Mouse (Mus musculus): ENCODE measurements around the gene Slc26a3. TPM values are rescaled to one million over a fixed set of nuclear protein-coding genes. Genes with fewer than 3 reads are reported as not detected.

The Slc26a3 gene
- total RNA-seq, 2 experiments from 2014 or later = 0.16 to 0.20 TPM

DNA sequence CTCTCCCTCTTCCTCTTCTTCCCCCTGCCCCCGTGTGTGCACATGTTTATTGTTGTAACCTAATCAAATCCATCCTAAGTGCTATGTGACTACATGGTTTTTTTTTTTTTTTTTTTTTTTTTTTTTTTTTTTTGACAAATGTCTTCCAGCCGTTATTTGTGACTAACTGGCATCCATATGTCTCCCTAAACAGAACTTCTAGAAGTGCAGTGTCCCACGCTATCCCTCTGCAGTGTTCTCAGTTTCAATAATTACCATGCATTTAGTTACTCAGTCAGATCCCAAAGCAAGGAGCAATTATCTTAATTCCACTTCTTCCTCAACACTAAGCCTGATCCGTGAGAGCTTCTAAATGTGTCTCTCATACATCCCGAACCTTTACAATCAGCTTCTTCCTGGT is 120.5 kb downstream of the Slc26a3 start:
- no peak for DNase-seq (ENCODE audit: extremely low spot score in 1 of 2, low spot score in 1 of 2)

DNA sequence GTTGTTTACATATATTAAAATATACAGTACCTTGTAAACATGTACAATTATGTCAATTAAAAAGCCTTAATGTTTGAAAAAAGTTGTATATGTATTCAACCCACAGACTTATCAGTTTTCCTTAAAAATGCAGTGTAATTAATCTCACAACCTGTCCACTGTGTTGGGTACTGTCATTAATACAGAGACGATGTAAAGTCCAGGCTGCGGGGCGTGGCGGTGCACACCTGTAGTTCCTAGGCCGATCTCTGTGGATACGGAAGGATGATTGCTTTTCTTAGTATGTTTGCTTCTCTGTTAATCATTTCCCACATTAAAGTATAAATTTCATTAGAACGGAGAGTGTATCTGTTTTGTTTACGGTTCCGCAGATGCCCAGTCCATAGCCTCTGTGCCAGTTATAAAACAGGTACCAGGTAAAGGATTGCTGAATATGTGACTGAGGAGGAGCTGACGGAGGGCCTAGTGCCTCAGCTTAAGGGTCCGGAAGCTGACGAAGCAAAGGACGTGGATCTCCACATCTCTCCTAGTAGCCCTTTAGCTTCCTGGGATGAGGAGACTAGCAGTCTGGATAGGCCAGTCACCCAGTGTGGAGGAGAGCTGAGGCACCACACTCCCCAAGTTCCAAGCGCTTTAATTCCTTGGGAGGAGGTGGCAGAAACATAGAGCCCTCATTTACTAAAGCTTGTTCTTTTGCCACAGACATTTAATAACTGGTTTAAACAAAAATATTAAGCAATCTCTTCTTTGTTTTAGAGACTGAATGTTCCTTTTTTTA is 122.2 kb downstream of the Slc26a3 start:
- DNase-seq (ENCODE audit: extremely low spot score in 1 of 2, low spot score in 1 of 2) = no peak

DNA sequence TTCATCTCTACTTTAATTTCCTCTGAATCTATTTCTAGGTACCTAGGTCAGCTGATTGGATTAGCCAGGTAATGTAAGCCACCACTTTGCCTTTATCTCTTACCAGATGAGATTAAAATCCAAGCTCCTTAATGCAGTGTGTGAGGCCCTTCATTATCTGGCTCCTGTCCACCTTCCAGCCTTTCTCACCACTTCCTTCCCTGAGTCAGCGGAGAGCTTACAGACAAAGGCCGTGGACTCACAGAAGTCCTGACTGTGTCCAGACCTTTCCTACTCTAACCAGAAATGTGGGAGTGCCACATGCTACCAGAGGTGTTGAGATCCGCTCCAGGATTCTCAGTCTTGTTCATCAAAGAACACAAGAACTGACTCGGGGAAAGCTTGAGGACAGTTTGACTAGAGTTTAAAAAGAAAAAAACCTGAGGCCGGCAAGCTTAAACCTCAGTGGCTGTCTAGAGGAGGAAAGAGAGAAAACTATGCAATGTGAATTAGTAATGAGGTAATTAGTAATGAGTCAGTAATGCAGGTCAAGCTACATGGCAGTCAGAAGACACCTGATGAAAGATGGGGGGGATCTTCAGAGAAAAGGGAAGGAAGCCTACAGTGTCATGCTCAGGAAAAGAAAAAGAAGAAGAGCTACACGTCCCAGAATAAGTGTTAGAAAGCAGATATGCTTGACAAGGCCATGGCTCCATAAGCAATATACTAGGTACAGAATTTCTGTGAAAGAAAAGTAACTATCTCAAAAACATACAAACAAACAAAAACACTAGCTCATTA is 123.2 kb downstream of the Slc26a3 start:
- no peak for DNase-seq (ENCODE audit: extremely low spot score in 1 of 2, low spot score in 1 of 2)

DNA sequence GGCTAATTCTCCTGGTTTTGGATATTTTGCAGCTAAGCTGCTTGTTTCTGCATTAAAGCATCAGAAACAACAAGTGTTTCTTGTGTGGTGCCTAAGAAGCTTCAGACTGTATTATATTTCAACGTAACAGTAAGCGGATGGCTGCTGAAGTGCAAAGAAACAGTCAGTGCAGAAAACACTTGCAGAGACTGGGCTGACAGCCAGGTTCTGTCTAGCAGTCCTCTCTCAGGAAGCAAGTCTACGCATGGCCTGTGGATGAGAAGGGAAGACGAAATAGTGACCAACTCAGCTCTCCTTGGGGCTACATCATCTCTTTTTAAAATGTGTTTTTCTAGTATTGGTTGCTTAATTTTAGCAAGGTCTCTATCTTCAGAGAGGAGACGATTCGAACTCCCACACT is 129.4 kb downstream of the Slc26a3 start:
- DNase-seq (ENCODE audit: extremely low spot score in 1 of 2, low spot score in 1 of 2) = no peak

DNA sequence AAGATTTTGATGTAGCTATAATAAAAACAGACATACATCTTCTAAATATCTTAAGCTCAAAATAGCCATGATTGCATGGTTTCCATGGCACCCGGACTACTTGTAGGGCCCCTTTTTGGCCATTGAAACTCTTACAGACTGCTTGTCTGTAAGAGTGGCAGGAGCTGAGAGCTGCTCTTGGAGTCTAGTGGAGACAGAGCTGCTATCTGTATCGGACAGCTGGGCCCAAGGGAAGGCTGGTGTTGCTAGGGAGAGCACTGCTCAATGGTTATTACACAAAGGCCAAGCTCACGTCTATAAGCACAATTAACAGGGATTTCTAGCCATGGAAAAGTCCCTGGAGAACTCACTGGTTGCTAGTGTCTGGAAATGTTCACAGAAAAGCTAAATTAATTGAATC is 130.7 kb downstream of the Slc26a3 start:
- DNase-seq (ENCODE audit: extremely low spot score in 1 of 2, low spot score in 1 of 2) = no peak

Other genes starting within 250 kb of the Slc26a3 start
- gene Gm6993, start 150.1 kb upstream of the Slc26a3 start, total RNA-seq (2021) = not detected
- 10 to 100 TPM; 36.1 to 37.7 TPM for gene Lamb1, start 125.6 kb upstream of the Slc26a3 start, total RNA-seq (2021)
- 100 to 1,000 TPM; 104 to 107 TPM for gene Dld, start 39.4 kb upstream of the Slc26a3 start, total RNA-seq (2021)
- 10 to 100 TPM; 21.1 to 22.2 TPM for gene Cbll1, start 108.7 kb downstream of the Slc26a3 start, total RNA-seq (2021)
- 10 to 100 TPM in 1 of 2 experiments, 1 to 10 TPM in 1; 9.8 to 10.1 TPM for gene Slc26a4, start 169.1 kb downstream of the Slc26a3 start, total RNA-seq (2021)
- gene Bcap29, start 243.8 kb downstream of the Slc26a3 start, total RNA-seq (2021) = 10 to 100 TPM; 34.0 to 34.5 TPM